Mouse (Mus musculus) embryonic facial prominence, embryonic 11.5 days (tissue): ENCODE measurements around the gene Rp2. TPM values are rescaled to one million over a fixed set of nuclear protein-coding genes. Genes with fewer than 3 reads are reported as not detected.

Experiments
- ATAC-seq: fragments of 200-750 bp; cut with Nextera tagmentation; replicated peaks from 2 replicates; pipeline ENCODE4 v1.8.0; 2017; ENCODE audit warnings: low read depth; ENCODE audit not compliant: insufficient number of reproducible peaks, low FRiP score, low TSS enrichment
- DNase-seq: peaks from one replicate; pipeline ENCODE4 v3.0.0-alpha.2; 2015; ENCODE audit warnings: low spot score
- H3K27ac ChIP-seq: fragments of 300-500 bp; sonication (generic); replicated peaks from 2 replicates; pipeline ENCODE4 v1.5.1; 2014; ENCODE audit warnings: mild to moderate bottlenecking, low read depth, low read length, control low read depth
- H3K27me3 ChIP-seq: fragments of 300-500 bp; sonication (generic); 2 replicates; pipeline ENCODE4 v1.6.1; 2014; ENCODE audit warnings: mild to moderate bottlenecking, low read length, moderate library complexity, mixed read lengths; ENCODE audit not compliant: control insufficient read depth, insufficient read depth
- H3K36me3 ChIP-seq: fragments of 300-500 bp; sonication (generic); replicated peaks from 2 replicates; pipeline ENCODE4 v1.6.1; 2014; ENCODE audit warnings: low read depth, mild to moderate bottlenecking, low read length, moderate library complexity, mixed read lengths; ENCODE audit not compliant: control insufficient read depth, insufficient read depth
- H3K4me1 ChIP-seq: fragments of 300-500 bp; sonication (generic); 2 replicates; pipeline ENCODE4 v1.6.1; 2014; ENCODE audit warnings: low read length, mixed read lengths; ENCODE audit not compliant: control insufficient read depth, insufficient read depth
- H3K4me2 ChIP-seq: fragments of 300-500 bp; sonication (generic); 2 replicates; pipeline ENCODE4 v1.6.1; 2014; ENCODE audit warnings: low read depth, mild to moderate bottlenecking, control low read depth, low read length, moderate library complexity
- H3K4me3 ChIP-seq: fragments of 300-500 bp; sonication (generic); 2 replicates; pipeline ENCODE4 v1.5.1; 2014; ENCODE audit warnings: low read depth, low read length, control low read depth
- H3K9ac ChIP-seq: fragments of 300-500 bp; sonication (generic); replicated peaks from 2 replicates; pipeline ENCODE4 v1.6.1; 2014; ENCODE audit warnings: mild to moderate bottlenecking, control low read depth, low read length
- H3K9me3 ChIP-seq: fragments of 300-500 bp; sonication (generic); replicated peaks from 2 replicates; pipeline ENCODE4 v1.6.1; 2016; ENCODE audit warnings: mild to moderate bottlenecking, low read length, inconsistent platforms, mixed read lengths; ENCODE audit not compliant: control insufficient read depth
- WGBS: fragments of 180-500 bp; shearing (Covaris S2); extraction: QIAGEN DNeasy Blood & Tissue Kit; methylation state at CpG from one replicate; pipeline ENCODE4 v1.1.7; 2014; 5-methylcytosine and 5-hydroxymethylcytosine counted together
- polyA plus RNA-seq: library from polyadenylated mRNA; unstranded; fragments of >200 nt; fragmentation: Nextera tagmentation; extraction: Ambion mirVana; gene quantifications from 2 replicates; pipeline ENCODE4 v1.2.1, GENCODE M21; 2014

Rp2 gene
- polyA plus RNA-seq, 1 experiment from 2014 or later, result 23.0 TPM

DNA sequence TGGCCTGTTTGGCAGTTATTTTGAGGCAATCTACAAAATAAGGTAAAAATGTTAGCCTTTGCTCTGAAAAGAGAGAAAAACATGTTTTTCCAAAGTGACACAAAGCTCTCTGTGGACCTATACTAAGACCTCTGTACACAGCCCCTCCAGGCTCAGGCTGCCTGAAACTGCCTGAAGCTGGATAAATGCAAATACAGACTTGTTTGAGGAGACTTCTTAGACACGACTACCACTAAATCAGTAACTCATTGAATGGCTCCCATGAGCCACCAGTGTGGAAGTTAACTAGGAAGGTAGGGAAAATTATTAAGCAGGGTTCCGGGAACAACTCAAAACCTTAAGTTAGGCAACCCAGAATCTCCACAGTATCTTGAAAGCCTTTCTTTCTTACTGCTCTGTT lies 43.4 kb downstream of the Rp2 start:
- ATAC-seq (no peak), DNase-seq (no peak)
- no peaks in the 10 kb centered on the region for H3K4me1 ChIP-seq
- H3K27ac ChIP-seq, result no peak overlapping the region
- H3K4me2 ChIP-seq, result no peak overlapping the region
- no peaks in the 10 kb centered on the region for H3K36me3 ChIP-seq
- WGBS, result 78% methylated on average over 2 of the region's 2 CpGs
- H3K9ac ChIP-seq, result no peak overlapping the region
- no peak overlapping the region for H3K4me3 ChIP-seq
- H3K27me3 ChIP-seq, result no peaks in the 10 kb centered on the region
- H3K9me3 ChIP-seq, result no peaks in the 10 kb centered on the region

DNA sequence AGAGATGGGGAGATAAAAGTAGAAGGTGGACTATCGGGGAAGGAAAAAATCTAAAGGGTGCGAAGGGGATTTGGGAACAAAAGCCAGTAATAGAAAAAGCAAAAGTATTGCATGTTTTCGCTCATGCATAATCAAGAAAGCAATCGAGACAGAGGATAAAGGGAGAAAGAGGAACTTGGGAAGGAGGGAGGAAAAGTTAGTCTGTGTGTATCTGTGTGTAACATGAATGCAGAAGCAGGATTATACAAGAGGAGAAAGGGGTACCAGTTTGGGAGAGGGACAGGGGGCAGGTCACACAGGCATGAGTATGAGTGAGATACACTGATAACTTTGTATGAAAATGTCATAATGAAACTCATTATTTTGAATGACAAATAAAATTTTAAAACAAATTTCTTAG lies 47.1 kb downstream of the Rp2 start:
- DNase-seq (no peak), ATAC-seq (no peak)
- Histone ChIP-seq H3K4me1 (no peaks in the 10 kb centered on the region), H3K9me3 (no peaks in the 10 kb centered on the region), H3K4me3 (no peak overlapping the region), H3K27ac (no peak overlapping the region), H3K36me3 (no peaks in the 10 kb centered on the region), H3K27me3 (no peaks in the 10 kb centered on the region), H3K4me2 (no peak overlapping the region), H3K9ac (no peak overlapping the region)
- WGBS, result 86% methylated on average over 4 of the region's 4 CpGs

DNA sequence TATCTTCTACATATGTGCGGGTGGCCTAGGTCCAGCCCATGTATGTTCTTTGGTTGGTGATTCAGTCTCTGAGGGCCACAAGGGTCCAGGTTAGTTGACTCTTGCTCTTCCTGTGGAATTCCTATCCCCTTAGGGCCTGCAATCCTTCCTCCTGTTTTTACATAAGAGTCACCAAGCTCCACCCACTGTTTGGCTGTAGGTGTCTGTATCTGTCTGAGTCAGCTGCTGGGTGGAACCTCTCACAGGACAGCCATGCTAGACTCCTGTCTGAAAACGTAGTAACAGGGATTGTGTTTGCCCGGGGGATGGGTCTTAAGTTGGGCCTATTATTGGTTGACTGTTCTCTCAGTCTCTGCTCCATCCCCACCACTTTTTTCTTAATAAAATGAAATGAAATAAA lies 47.9 kb downstream of the Rp2 start:
- Histone ChIP-seq H3K4me3 (no peak overlapping the region), H3K4me2 (no peak overlapping the region), H3K27ac (no peak overlapping the region), H3K36me3 (no peaks in the 10 kb centered on the region), H3K9ac (no peak overlapping the region), H3K27me3 (no peaks in the 10 kb centered on the region), H3K4me1 (no peaks in the 10 kb centered on the region), H3K9me3 (no peaks in the 10 kb centered on the region)
- 72% methylated on average over 3 of the region's 3 CpGs for WGBS
- DNase-seq, result no peak
- no peak for ATAC-seq

DNA sequence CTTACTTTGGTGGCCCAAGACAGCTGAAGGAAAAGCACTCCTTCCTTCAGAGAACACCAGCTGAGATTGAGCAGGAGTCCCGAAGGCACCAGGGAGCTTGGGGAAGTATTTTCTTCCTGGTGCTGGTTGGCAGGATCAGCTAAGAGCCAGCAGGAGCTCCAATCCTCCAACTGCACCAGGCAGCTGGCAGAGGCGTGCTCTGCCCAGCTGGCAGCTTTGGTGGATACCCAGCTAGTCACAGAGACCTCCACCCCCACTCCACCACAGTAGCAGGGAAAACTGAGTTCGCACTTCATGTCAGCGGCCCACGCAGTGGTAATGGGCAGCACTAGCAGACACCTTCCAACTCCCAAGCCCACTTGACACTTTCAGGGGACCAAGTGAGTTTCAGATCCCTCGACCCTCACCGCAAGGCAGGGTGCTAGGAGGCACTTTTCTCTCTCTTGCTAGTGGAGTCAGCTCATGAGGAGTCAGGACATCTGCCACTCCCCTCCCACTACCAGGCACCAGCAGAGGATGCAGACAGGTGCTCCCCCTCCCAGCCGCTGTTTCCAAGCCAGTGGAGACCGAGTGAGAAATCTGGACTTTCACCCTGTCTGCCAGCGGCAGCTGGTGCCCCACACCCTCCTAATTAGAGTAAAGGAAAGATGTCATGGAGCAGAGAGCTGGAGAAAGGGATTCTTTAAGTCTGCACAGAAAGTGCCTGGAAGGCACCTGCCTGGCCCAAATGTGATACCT lies 50.8 kb downstream of the Rp2 start:
- Histone ChIP-seq H3K4me3 (no peak overlapping the region), H3K9me3 (no peaks in the 10 kb centered on the region), H3K4me1 (no peaks in the 10 kb centered on the region), H3K9ac (no peak overlapping the region), H3K36me3 (no peaks in the 10 kb centered on the region), H3K27ac (no peak overlapping the region), H3K4me2 (no peak overlapping the region), H3K27me3 (no peaks in the 10 kb centered on the region)
- WGBS, result 55% methylated on average over 9 of the region's 10 CpGs
- DNase-seq (no peak), ATAC-seq (no peak)

DNA sequence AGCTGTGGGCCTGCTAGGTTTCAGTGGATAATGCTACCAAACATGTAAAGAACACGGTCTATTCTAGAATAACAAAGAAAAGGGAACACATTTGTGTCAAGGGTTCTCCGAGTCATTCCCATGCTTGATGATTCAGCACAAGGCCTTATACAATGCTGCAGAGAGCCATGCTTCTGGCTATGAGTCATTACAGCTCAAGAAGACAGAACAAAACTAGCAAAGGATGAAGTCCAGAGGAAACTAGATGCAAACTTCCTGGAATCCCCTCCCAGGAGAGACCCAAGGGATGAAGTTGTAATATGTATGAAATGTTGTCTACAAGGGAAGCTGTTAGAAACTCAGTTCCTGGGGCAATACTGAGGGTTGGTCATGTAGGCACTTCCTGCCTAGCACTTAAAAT lies 54.2 kb downstream of the Rp2 start:
- H3K4me2 ChIP-seq, result no peak overlapping the region
- DNase-seq (no peak), ATAC-seq (no peak)
- no peaks in the 10 kb centered on the region for H3K27me3 ChIP-seq
- no peak overlapping the region for H3K27ac ChIP-seq
- H3K9ac ChIP-seq, result no peak overlapping the region
- no peak overlapping the region for H3K4me3 ChIP-seq
- H3K9me3 ChIP-seq, result no peaks in the 10 kb centered on the region
- H3K36me3 ChIP-seq, result no peaks in the 10 kb centered on the region
- H3K4me1 ChIP-seq, result no peaks in the 10 kb centered on the region
- 95% methylated on average over 2 of the region's 2 CpGs for WGBS

DNA sequence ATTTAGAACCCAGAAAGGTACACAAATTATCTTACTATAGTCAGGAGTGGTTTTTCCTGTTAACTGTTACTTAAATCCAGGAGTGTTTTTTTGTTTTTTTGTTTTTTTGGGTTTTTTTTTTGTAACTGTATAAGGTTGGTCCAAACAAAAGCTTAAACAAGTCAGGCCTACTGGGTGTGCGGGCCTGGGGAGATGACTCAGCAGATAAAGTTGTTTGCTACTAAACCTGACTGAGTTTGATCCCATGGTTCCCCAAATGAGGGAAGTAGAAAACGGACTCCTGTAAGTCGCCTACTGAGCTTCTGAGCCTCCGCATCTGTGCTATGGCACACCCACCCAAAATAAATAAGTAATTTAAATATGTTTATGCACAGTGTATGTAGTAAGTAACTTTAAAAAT lies 55.3 kb downstream of the Rp2 start:
- Histone ChIP-seq H3K27ac (no peak overlapping the region), H3K4me1 (no peaks in the 10 kb centered on the region), H3K4me2 (no peak overlapping the region), H3K9me3 (no peaks in the 10 kb centered on the region), H3K9ac (no peak overlapping the region), H3K4me3 (no peak overlapping the region), H3K36me3 (no peaks in the 10 kb centered on the region), H3K27me3 (no peaks in the 10 kb centered on the region)
- DNase-seq (no peak), ATAC-seq (no peak)
- 88% methylated on average over 4 of the region's 4 CpGs for WGBS

DNA sequence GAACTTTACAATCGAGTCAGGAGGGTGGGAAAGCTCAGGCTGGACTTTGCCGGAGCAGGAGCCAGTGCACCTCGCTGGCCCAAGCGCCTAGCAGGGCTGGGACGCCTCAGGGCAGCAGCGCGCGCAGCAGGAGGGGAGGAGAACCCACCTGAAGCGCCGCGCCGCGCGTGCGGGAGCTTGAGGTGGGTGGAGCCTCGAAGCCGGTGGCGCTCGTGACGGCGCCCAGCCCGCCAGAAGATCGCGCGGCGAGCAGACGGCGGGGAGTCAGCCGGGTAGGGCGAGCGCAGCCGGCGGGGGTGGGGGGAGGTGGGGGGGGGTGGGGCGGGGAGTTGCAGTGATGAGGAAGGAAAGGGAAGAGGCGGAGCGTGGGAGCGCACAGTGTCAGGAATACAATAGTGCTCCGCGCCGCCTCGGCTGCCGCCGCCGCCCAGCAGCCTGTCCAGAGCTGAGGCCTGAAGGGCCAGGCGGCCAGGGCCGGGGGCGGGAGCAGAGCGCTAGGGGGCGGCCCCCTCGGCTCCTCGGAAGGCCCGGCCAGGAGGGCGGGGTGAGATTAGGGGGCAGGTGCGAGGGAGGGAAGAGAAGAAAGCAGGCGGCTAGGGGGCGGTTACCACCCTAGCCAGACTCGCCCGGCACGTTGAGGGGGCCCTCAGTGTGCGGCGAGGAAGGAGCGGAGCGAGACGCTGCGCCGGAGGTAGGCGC lies 61.0 kb downstream of the Rp2 start, which contains the start of gene Jade3:
Gene Jade3 (plus strand): TSS at position 549 of the 699 bp plus-strand sequence.
- Histone ChIP-seq H3K4me1 (no peaks in the 10 kb centered on the region), H3K36me3 (no peaks in the 10 kb centered on the region), H3K27ac (peak within 1 kb of the TSS; percentile 80), H3K4me3 (peak within 1 kb of the TSS; percentile 55), H3K9me3 (no peaks in the 10 kb centered on the region), H3K27me3 (no peaks in the 10 kb centered on the region), H3K4me2 (peak within 1 kb of the TSS; percentile 53), H3K9ac (peak within 1 kb of the TSS; percentile 70)
- ATAC-seq (peak; percentile 99), DNase-seq (peak; percentile 79)
- WGBS, result 12% methylated on average over 27 of the region's 67 CpGs

DNA sequence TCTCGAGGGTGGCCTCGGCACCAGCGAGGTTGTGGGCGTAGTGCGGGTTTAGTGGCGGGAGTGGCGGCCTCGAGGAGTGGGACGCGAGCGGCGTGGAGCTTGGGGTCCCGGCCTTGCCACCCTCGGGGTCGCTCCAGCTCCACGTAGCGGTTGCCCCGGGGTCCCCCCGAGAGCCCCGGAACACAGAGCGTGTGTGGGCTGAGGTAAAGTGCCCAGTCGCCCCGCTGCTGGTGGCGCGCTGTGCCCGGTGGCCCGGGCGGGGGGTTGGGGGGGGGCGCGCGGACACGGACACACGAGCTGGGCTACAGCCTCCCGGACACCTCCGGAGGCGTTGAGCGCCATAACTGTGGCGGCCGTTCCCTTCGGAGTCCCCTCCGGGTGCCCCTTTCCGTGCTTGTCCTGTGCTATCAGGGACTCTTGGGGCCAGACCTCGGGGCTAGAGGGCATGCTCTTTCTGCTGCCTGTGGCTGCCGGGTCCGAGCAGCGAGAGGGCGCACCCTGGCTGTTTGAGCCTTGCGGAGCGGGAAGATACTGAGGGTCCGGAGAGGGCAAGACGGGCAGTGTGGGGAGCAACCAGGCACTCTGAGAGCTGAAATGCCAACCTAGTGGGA lies 61.7 kb downstream of the Rp2 start:
- ATAC-seq, result peak; percentile 22
- peak; percentile 15 for DNase-seq

More for the DNA sequence above, 61.7 kb downstream of the Rp2 start:
- Histone ChIP-seq H3K4me1 (no peaks in the 10 kb centered on the region), H3K4me2 (peak overlapping the region; percentile 53), H3K4me3 (peak overlapping the region; percentile 55), H3K36me3 (no peaks in the 10 kb centered on the region), H3K9ac (peak overlapping the region; percentile 70), H3K9me3 (no peaks in the 10 kb centered on the region), H3K27me3 (no peaks in the 10 kb centered on the region), H3K27ac (peak overlapping the region; percentile 80)
- 20% methylated on average over 33 of the region's 51 CpGs for WGBS
